In the genomic region with DNA sequence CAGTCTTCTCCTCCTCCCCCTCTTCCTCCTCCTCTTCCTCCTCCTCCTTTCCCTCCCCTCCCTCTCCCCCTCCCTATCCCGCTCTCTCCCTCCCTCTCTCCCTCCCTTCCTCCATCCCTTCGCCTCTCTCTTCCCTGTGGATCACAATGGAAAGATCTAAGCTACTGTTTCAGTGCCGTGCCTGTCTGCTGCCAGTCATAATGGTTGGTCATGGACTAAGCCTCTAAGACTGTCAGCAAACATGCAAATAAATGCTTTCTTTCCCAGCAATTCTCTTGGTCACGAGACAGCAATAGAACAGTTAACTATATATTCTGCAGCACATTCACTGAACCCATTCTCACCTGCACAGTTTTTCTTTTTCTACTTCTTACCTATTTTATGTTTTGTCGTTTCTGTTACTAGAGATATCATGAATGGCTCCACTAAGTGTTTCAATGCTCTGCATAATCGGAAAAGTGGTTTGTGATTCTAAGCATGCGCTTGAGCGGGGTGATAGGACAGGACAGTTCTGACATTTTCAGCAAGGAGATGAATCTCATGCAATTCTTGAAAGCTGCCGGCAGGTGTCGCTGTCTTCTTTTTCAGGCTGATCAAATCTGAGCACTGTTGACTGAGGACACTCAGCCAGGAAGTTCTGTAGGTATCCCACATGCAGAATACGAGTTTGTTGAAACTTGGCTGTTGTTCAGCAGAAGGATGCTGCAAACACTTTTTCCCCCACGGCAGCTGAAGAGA, we compare ENCODE assay signal across 8 mouse cellular contexts. TPM values are rescaled to one million over a fixed set of nuclear protein-coding genes. Genes with fewer than 3 reads are reported as not detected.
A peak's percentile ranks its signal among the peaks of the same experiment; 100 is the strongest.
DNase-seq lines count a peak whose midpoint lies in the region; ATAC-seq lines count a peak whose summit lies in the region.

No protein-coding gene starts in this region.

- H3K9ac ChIP-seq in heart, embryonic 11.5 days (ENCODE audit: low read depth, low read length), result no peak overlapping the region
- no peak overlapping the region for H3K9ac ChIP-seq in kidney, embryonic 15.5 days

- WGBS in heart, embryonic 11.5 days (ENCODE audit: insufficient replicate concordance), result 29% methylated on average over 12 of the region's 12 CpGs
- 30% methylated on average over 12 of the region's 12 CpGs for WGBS in kidney, embryonic 15.5 days

- no peak overlapping the region for H3K4me3 ChIP-seq in heart, embryonic 11.5 days (ENCODE audit: low read depth, low read length)
- no peak overlapping the region for H3K4me3 ChIP-seq in kidney, embryonic 15.5 days (replicated peaks)

- H3K4me2 ChIP-seq in heart, embryonic 11.5 days, result no peak overlapping the region
- H3K4me2 ChIP-seq in kidney, embryonic 15.5 days, result no peak overlapping the region

- no peaks in the 10 kb centered on the region for H3K36me3 ChIP-seq in heart, embryonic 11.5 days (ENCODE audit: control insufficient read depth, insufficient read depth, low read length)
- no peaks in the 10 kb centered on the region for H3K36me3 ChIP-seq in kidney, embryonic 15.5 days

- no peaks in the 10 kb centered on the region for H3K9me3 ChIP-seq in heart, embryonic 11.5 days (replicated peaks; ENCODE audit: control insufficient read depth, low read length)
- H3K9me3 ChIP-seq in kidney, embryonic 15.5 days (replicated peaks), result no peaks in the 10 kb centered on the region

- no peaks in the 10 kb centered on the region for H3K27me3 ChIP-seq in heart, embryonic 11.5 days (ENCODE audit: control insufficient read depth, insufficient read depth, low read length)
- no peaks in the 10 kb centered on the region for H3K27me3 ChIP-seq in kidney, embryonic 15.5 days

- peak; percentile 26; the same call in 1 of the 2 replicates for ATAC-seq in heart, embryonic 11.5 days (replicated peaks; ENCODE audit: insufficient number of reproducible peaks, low FRiP score, low TSS enrichment)
- 0 out of 2 replicates have a peak, but pooled peaks have one; percentile 64 for ATAC-seq in kidney, embryonic 15.5 days (replicated peaks; ENCODE audit: low FRiP score)

- DNase-seq in adrenal gland, adult (ENCODE audit: inconsistent age in 2 of 2, low spot score in 1 of 2), result peak; percentile 59 to 79
- no peak for DNase-seq in adrenal gland, postnatal 4 days (ENCODE audit: low spot score in 2 of 2)
- peak; percentile 61 for DNase-seq in adrenal gland, adult 2 months
- peak; percentile 66 for DNase-seq in embryo, embryonic 11.5 days (ENCODE audit: low read depth, low spot score)
- peak; percentile 57 for DNase-seq in lung, postnatal 36 days
- peak; percentile 57 for DNase-seq in right cerebral cortex, postnatal 14 days

- H3K27ac ChIP-seq in heart, embryonic 11.5 days (ENCODE audit: low read depth, low read length), result no peak overlapping the region
- no peak overlapping the region for H3K27ac ChIP-seq in kidney, embryonic 15.5 days

- H3K4me1 ChIP-seq in heart, embryonic 11.5 days (ENCODE audit: control insufficient read depth, insufficient read depth, low read length), result no peaks in the 10 kb centered on the region
- no peaks in the 10 kb centered on the region for H3K4me1 ChIP-seq in kidney, embryonic 15.5 days

RNA-seq across cellular contexts. Expression of a gene that starts 17.5 kb away (rescaled TPM):
- total RNA-seq in adrenal gland, postnatal 4 days (2021), result 10 to 100 TPM; 27.0 to 27.4 TPM
- 10 to 100 TPM; 26.4 to 28.2 TPM for total RNA-seq in adrenal gland, adult 2 months (2021)
- 8.1 and 8.5 TPM in 2 replicates for polyA plus RNA-seq in adrenal gland, adult 2 months (2012; rRNA removed)
- 26.9 and 31.6 TPM in 2 replicates for polyA plus RNA-seq in heart, embryonic 11.5 days (2014; fragmentation: Nextera tagmentation; extraction: Ambion mirVana)
- polyA plus RNA-seq in kidney, embryonic 15.5 days (2015; fragmentation: Nextera tagmentation; extraction: Ambion mirVana), result 19.9 and 20.3 TPM in 2 replicates

RNA-seq across cellular contexts. Expression of a gene that starts 39.2 kb away (rescaled TPM):
- 100 to 1,000 TPM; 140 to 146 TPM for total RNA-seq in adrenal gland, postnatal 4 days (2021)
- total RNA-seq in adrenal gland, adult 2 months (2021), result 100 to 1,000 TPM; 144 to 170 TPM
- 2.1 and 2.2 TPM in 2 replicates for polyA plus RNA-seq in adrenal gland, adult 2 months (2012; rRNA removed)
- 212 and 236 TPM in 2 replicates for polyA plus RNA-seq in heart, embryonic 11.5 days (2014; fragmentation: Nextera tagmentation; extraction: Ambion mirVana)
- 212 and 226 TPM in 2 replicates for polyA plus RNA-seq in kidney, embryonic 15.5 days (2015; fragmentation: Nextera tagmentation; extraction: Ambion mirVana)

Comparison
In these comparisons a context has a peak if more than half of its experiments do, and no peak if none do; other contexts are left out.
1. DNase-seq: peak in adrenal gland, adult (2 of 2), adrenal gland, adult 2 months (single experiment), embryo, embryonic 11.5 days (single experiment), lung, postnatal 36 days (single experiment) and right cerebral cortex, postnatal 14 days (single experiment); none in adrenal gland, postnatal 4 days (0 of 2).
2. RNA of a gene that starts 39.2 kb away (polyA plus RNA-seq): 212 to 226 TPM in kidney, embryonic 15.5 days and 212 to 236 TPM in heart, embryonic 11.5 days; 2.1 to 2.2 TPM in adrenal gland, adult 2 months; every median in the first group is over 10 times any median in the second.